Mouse (Mus musculus) liver, embryonic 16.5 days (tissue): ENCODE measurements around the gene Sox6. TPM values are rescaled to one million over a fixed set of nuclear protein-coding genes. Genes with fewer than 3 reads are reported as not detected.

Experiments used
- ATAC-seq: fragments of 200-750 bp; cut with Nextera tagmentation; 2 replicates; pipeline ENCODE4 v1.8.0; 2017; ENCODE audit warnings: low read depth, mild to moderate bottlenecking, moderate number of reproducible peaks, moderate library complexity
- H3K27ac ChIP-seq: fragments of 300-500 bp; sonication (generic); 2 replicates; pipeline ENCODE4 v1.5.1; 2014; ENCODE audit warnings: mild to moderate bottlenecking, low read length
- H3K27me3 ChIP-seq: fragments of 300-500 bp; sonication (generic); 2 replicates; pipeline ENCODE4 v1.6.1; 2014; ENCODE audit warnings: low read depth, low read length, mixed read lengths; ENCODE audit not compliant: control insufficient read depth, insufficient read depth
- H3K36me3 ChIP-seq: fragments of 300-500 bp; sonication (generic); 2 replicates; pipeline ENCODE4 v1.6.1; 2014; ENCODE audit warnings: mild to moderate bottlenecking; ENCODE audit not compliant: control insufficient read depth, insufficient read depth
- H3K4me1 ChIP-seq: fragments of 300-500 bp; sonication (generic); 2 replicates; pipeline ENCODE4 v1.6.1; 2014; ENCODE audit warnings: low read depth, low read length, mixed read lengths; ENCODE audit not compliant: control insufficient read depth
- H3K4me2 ChIP-seq: fragments of 300-500 bp; sonication (generic); 2 replicates; pipeline ENCODE4 v1.6.1; 2014; ENCODE audit warnings: low read depth, low read length, mixed read lengths
- H3K4me3 ChIP-seq: fragments of 300-500 bp; sonication (generic); 2 replicates; pipeline ENCODE4 v1.5.1; 2014; ENCODE audit warnings: low read depth, mild to moderate bottlenecking, low read length
- H3K9ac ChIP-seq: fragments of 300-500 bp; sonication (generic); 2 replicates; pipeline ENCODE4 v1.6.1; 2014; ENCODE audit warnings: low read depth, low read length
- H3K9me3 ChIP-seq: fragments of 300-500 bp; sonication (generic); replicated peaks from 2 replicates; pipeline ENCODE4 v1.6.1; 2016; ENCODE audit warnings: low read length; ENCODE audit not compliant: control insufficient read depth
- WGBS: fragments of 180-500 bp; shearing (Covaris S2); extraction: QIAGEN DNeasy Blood & Tissue Kit; methylation state at CpG from one replicate; pipeline ENCODE4 v1.1.7; 2014; ENCODE audit not compliant: insufficient replicate concordance; 5-methylcytosine and 5-hydroxymethylcytosine counted together
- polyA plus RNA-seq: library from polyadenylated mRNA; unstranded; fragments of >200 nt; fragmentation: Nextera tagmentation; extraction: Ambion mirVana; gene quantifications from 2 replicates; pipeline ENCODE4 v1.2.1, GENCODE M21; 2015

The Sox6 gene
- polyA plus RNA-seq, 1 experiment from 2014 or later, result 84.8 TPM

DNA sequence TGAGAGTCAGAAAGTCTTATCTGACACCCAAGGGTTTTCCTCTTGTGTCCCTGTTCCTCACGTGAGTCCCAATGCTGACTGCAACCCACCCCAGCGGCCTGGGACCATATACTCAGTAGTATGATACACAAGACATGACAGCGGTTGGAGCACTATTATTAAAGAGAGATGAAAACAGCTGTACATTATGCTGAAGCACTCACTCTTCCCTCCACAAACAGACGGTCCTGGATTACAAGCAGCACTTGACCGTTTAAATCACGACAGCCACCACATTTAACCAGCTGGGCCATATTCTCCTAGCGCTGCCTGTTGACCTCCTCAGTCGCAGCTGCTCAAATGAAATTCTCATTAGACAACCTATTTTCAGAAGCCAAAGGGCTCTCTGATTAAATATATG is 272.3 kb downstream of the Sox6 start:
- no peak for ATAC-seq
- H3K27ac ChIP-seq, result no peak overlapping the region
- no peaks in the 10 kb centered on the region; the same call in 1 of the 2 replicates for H3K36me3 ChIP-seq
- no peaks in the 10 kb centered on the region for H3K27me3 ChIP-seq
- H3K9ac ChIP-seq, result no peak overlapping the region
- 88% methylated on average over 8 of the region's 8 CpGs for WGBS
- H3K4me3 ChIP-seq, result no peak overlapping the region
- H3K9me3 ChIP-seq, result no peaks in the 10 kb centered on the region
- H3K4me2 ChIP-seq, result no peak overlapping the region
- H3K4me1 ChIP-seq, result no peaks in the 10 kb centered on the region

DNA sequence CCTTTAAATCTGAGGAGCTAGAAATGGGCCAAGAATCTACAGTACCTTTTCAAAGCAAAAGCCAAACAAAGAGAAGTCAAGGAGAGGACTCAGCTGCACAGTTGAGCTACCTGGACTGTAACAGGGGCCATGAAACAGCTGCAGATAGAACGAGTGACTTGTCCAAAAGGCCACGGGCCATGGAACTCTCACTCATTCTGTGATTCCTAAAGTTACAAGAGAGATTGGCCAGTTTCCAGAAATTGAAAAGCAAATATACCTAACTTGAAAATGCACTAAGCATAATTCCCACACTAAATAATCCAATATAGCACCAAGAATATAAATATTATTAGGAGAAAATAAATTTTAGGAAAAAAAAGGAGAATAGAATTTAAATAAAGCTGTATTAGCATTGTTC is 274.7 kb downstream of the Sox6 start:
- ATAC-seq, result no peak
- H3K27ac ChIP-seq, result no peak overlapping the region
- no peak overlapping the region for H3K4me3 ChIP-seq

DNA sequence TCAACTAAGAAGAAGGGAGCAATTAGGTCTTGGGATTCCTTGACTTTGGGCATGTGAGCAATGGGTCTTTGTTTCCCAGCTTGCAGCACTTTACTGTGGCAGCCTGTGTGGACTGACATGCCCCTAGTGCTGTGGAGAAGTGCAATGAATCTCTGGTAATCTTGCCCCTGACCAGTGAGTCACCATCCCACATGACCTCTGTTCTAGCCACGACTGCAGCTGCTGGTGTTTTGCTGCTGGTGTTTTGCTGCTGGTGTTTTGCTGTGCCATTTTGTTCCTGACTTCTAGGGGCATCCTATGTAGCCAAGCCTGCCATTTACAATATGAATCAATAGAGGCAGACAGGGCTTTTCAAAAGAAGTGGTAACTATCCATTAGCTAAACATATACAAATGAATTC is 280.4 kb downstream of the Sox6 start:
- no peak for ATAC-seq

More for the DNA sequence above, 274.7 kb downstream of the Sox6 start:
- WGBS, result 68% methylated on average over 2 of the region's 2 CpGs
- H3K9ac ChIP-seq, result no peak overlapping the region
- H3K4me2 ChIP-seq, result no peak overlapping the region
- H3K9me3 ChIP-seq, result no peaks in the 10 kb centered on the region
- no peaks in the 10 kb centered on the region for H3K4me1 ChIP-seq
- no peaks in the 10 kb centered on the region; the same call in 1 of the 2 replicates for H3K36me3 ChIP-seq
- H3K27me3 ChIP-seq, result no peaks in the 10 kb centered on the region

DNA sequence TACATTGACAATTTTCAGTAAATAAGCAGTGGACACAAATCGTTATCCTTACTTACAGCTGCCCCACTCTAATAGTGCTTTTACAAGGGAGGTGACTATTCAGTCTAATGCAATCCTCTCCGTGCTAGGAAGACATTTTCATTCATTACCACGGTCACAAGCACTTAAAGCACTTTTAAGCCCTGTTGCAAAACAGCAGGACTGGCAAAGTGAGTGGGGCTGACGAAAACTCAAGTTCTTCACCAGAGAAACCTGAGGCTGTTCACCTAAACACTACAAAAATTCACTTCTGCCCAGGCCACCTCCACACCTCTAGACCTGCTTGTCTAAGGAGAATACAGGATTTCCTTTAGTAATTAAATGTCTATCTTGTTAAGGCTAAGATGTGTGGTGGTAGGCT is 283.3 kb downstream of the Sox6 start:
- 78% methylated on average over 4 of the region's 4 CpGs for WGBS

More for the DNA sequence above, 280.4 kb downstream of the Sox6 start:
- 30% methylated on average over 1 of the region's 1 CpGs for WGBS
- Histone ChIP-seq H3K36me3 (no peaks in the 10 kb centered on the region), H3K27me3 (no peaks in the 10 kb centered on the region), H3K9ac (no peak overlapping the region), H3K4me2 (no peak overlapping the region), H3K4me3 (no peak overlapping the region), H3K9me3 (no peaks in the 10 kb centered on the region), H3K27ac (no peak overlapping the region), H3K4me1 (no peaks in the 10 kb centered on the region)

DNA sequence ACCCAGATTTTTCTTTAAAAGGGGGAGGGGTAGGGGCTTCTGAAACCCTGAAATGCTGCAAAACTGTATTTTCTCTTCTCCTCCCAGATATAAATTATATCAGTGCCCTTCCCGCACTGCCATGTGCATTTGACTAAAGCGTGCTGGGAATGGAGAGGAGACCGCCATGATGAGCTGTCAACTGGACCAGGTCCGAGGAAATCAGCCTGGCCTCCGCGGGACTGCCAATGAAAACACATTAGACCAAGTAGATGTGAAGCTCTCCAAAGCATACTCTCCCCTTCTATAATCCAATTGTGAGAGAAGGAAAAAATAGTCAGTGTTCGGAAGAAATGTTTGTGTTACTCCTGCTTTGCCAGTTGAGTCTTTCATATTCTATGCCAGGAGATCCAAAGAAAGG is 284.4 kb downstream of the Sox6 start:
- no peaks in the 10 kb centered on the region; the same call in 1 of the 2 replicates for H3K4me1 ChIP-seq
- no peak for ATAC-seq
- H3K9me3 ChIP-seq, result no peaks in the 10 kb centered on the region
- 87% methylated on average over 7 of the region's 7 CpGs for WGBS
- H3K36me3 ChIP-seq, result no peaks in the 10 kb centered on the region
- H3K27me3 ChIP-seq, result no peaks in the 10 kb centered on the region
- H3K4me2 ChIP-seq, result no peak overlapping the region
- no peak overlapping the region for H3K27ac ChIP-seq
- H3K4me3 ChIP-seq, result no peak overlapping the region
- H3K9ac ChIP-seq, result no peak overlapping the region

More for the DNA sequence above, 283.3 kb downstream of the Sox6 start:
- no peak overlapping the region for H3K27ac ChIP-seq
- no peak overlapping the region for H3K9ac ChIP-seq
- H3K4me3 ChIP-seq, result no peak overlapping the region
- ATAC-seq, result no peak
- no peaks in the 10 kb centered on the region for H3K36me3 ChIP-seq
- no peak overlapping the region for H3K4me2 ChIP-seq
- no peaks in the 10 kb centered on the region for H3K9me3 ChIP-seq
- no peaks in the 10 kb centered on the region for H3K27me3 ChIP-seq
- no peaks in the 10 kb centered on the region; the same call in 1 of the 2 replicates for H3K4me1 ChIP-seq

DNA sequence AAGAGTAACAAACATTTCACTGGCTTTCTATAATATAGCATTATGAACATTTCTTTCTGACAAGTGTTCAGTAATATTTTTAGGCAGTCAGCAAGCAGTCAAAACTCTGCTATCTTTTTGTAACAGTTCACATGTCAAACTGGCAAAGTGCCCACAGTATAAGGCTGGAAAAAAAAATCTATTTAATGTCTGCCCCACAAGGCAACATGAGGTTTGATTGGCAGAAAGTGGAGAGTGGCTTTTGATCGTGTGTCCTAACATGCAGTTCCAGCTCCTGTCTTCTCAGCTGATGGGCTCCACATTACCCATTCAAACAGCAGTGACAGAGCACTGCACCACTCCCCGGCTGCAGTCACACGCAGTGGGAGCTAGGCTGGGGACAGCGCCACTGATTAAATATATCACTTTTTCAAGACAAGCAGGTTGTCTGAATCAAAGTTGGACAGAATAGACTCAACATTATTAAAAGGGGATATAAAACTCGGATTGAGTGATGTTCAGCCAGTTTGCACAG is 286.4 kb downstream of the Sox6 start:
- Histone ChIP-seq H3K9ac (no peak overlapping the region), H3K4me3 (no peak overlapping the region), H3K4me2 (no peak overlapping the region), H3K27ac (no peak overlapping the region), H3K9me3 (no peaks in the 10 kb centered on the region), H3K4me1 (no peaks in the 10 kb centered on the region; the same call in 1 of the 2 replicates), H3K27me3 (no peaks in the 10 kb centered on the region), H3K36me3 (0 out of 2 replicates have a peak, but pooled peaks cover 2% of the 10 kb centered on the region)
- 53% methylated on average over 5 of the region's 5 CpGs for WGBS
- no peak for ATAC-seq

DNA sequence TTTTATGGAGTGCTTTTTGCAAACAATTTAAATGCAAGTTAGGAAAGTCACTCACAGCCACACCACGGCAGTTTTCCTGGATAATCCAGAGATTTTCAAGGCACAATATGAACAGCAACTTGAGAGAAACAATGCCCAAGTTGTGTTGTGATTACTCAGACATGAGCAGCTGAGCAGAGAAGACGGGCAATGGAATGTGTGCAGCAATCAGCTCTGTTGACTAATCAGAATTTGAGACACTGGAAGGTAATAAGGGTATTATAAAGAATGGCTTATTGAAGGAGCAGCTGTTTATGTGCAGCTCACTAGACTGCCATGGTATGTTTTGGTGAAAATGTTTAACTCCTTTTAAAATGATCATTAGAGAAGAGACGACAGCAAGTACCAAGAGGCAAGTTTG is 287.5 kb downstream of the Sox6 start:
- no peak overlapping the region for H3K4me2 ChIP-seq
- no peaks in the 10 kb centered on the region for H3K27me3 ChIP-seq
- 0 out of 2 replicates have a peak, but pooled peaks cover 2% of the 10 kb centered on the region for H3K36me3 ChIP-seq
- H3K9ac ChIP-seq, result no peak overlapping the region
- H3K27ac ChIP-seq, result no peak overlapping the region
- no peaks in the 10 kb centered on the region for H3K9me3 ChIP-seq
- ATAC-seq, result no peak
- no peaks in the 10 kb centered on the region; the same call in 1 of the 2 replicates for H3K4me1 ChIP-seq
- WGBS, result 72% methylated on average over 3 of the region's 3 CpGs
- H3K4me3 ChIP-seq, result no peak overlapping the region

DNA sequence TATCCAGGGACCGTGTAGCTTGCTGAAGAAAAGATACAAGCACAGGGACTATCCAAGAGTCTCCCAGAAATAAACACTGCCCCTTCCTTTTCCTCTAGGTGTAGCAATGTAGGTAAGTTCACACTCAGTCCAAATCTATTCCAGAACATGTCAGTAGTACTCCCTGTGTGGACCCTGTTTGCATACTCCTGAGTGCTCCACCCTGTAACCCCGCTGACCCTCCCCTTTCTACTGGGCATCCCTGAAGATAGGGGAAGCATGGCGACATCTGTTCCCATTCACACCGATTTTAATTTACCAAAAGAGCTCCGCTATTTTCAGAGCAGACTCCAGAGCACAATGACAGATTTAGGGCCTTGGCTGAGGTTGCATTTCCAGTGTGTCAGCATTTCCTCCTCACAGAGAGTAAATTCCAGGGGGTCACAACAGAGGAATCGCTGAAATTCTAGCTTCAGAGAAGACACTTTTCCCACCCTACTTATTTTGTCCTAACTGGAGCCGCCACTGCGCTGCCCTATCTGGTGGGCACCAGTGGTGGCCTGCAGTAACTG is 288.2 kb downstream of the Sox6 start:
- ATAC-seq, result no peak
- Histone ChIP-seq H3K27ac (no peak overlapping the region), H3K9me3 (no peaks in the 10 kb centered on the region), H3K4me3 (no peak overlapping the region), H3K4me2 (no peak overlapping the region), H3K36me3 (0 out of 2 replicates have a peak, but pooled peaks cover 2% of the 10 kb centered on the region), H3K27me3 (no peaks in the 10 kb centered on the region), H3K4me1 (no peaks in the 10 kb centered on the region; the same call in 1 of the 2 replicates), H3K9ac (no peak overlapping the region)
- 49% methylated on average over 8 of the region's 8 CpGs for WGBS

DNA sequence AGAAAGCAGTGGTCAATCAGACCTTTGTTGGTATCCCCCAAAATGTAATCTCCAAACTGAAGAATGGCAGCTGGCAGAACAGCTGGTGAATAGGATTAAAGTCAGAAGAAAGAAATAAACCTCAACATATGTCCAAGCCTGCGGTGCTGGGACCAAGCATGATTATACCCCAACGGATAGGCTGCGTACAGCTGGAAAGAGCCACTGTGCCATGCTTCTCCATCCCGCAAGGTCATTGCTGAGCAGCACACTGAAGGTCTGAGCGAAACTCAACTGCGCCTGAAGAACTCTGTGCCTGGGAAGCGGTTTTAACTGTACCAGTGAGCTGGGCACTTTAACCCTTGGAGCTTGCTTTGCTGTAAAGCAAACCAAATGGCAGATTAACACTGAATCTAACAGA is 291.1 kb downstream of the Sox6 start:
- H3K27me3 ChIP-seq, result no peaks in the 10 kb centered on the region
- WGBS, result 88% methylated on average over 7 of the region's 7 CpGs
- ATAC-seq, result no peak
- H3K4me3 ChIP-seq, result no peak overlapping the region
- no peaks in the 10 kb centered on the region; the same call in 1 of the 2 replicates for H3K4me1 ChIP-seq
- no peak overlapping the region for H3K27ac ChIP-seq
- H3K9ac ChIP-seq, result no peak overlapping the region
- no peak overlapping the region for H3K4me2 ChIP-seq
- peaks cover 4% of the 10 kb centered on the region; the same call in 1 of the 2 replicates for H3K36me3 ChIP-seq
- H3K9me3 ChIP-seq, result no peaks in the 10 kb centered on the region
